Mouse (Mus musculus) left cerebral cortex, postnatal 36 days (tissue): ENCODE data around the gene Rbm3. TPM values are rescaled to one million over a fixed set of nuclear protein-coding genes. Genes with fewer than 3 reads are reported as not detected.
"Not testable (repeated sequence)": the region's sequence is repeated elsewhere in the genome, so short reads cannot be mapped to it uniquely, and the experiment has no call there.

Experiments used
- DNase-seq, 2 experiments: peaks; one replicate each; pipeline ENCODE4 v3.0.0; 2021 to 2022; ENCODE audit warnings: low spot score in 2 of 2, mixed read lengths in 1 of 2
- intact Hi-C: fragments of 180-260 bp; cut with DNase I; formaldehyde crosslinking; loops from one replicate; pipeline ENCODE4 v1.15.1; 2025
- total RNA-seq, 2 experiments: library from RNA; stranded (reverse); gene quantifications; 2 replicates each; pipeline ENCODE4 v1.2.3; 2021

Gene Rbm3
- total RNA-seq, 2 experiments from 2014 or later, result 124 to 126 TPM

DNA sequence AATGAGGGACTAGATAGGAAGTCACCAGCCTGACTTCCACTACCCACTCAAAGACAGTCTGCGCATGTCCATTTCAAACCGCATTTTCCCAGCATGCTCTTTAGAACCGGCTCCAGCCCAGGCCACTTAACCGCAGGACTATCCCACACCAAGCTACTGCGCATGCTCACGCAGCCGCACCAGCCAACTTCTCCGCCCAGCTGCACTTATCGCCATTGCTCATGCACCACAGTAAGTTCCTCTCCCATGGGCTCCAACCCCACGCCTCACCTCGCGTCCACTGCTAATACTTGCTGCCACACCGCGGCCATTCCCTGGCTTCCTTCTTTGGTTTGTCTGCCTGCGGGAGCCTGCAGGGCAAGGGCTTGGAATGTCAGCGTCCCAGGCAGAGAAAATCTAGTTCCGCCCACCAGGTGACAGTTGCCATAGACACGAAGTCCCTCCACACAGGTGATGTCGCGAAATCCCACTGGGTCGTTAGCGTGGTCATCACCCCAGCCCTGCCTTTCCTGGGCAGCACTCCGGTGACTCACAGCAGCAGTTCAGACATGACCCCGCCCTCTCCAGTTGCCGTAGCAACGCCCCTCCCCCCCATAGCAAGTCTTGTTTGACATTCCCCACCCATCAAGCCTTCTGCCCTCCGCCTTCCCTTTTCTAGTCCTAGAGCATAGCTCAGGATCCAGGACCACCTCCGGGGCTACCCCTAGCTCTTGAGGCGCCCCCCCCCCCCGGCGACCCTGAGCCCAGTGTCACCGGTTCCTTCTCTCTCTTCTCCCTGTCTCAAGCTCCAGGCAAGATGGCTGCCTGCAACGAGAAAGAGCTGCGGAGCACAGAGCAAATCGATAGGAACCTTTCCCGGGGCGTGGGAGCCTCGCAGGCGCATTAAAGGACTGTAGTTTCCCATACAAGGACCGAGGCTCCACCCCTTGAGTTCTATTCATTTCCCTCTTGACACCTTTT, 13.4 kb downstream of the Rbm3 start, which contains the start of gene Wdr13:
Gene Wdr13, minus strand, starts transcription at position 876 of the 960 bp plus-strand sequence.
- DNase-seq, result peak; percentile 89 to 90
- intact Hi-C loops, result loop anchor here (1.0 kb wide), 1 partner anchor 13 kb away; the partner anchor contains the start of gene Rbm3

- DNase-seq, result no peak
- intact Hi-C loops, result no loop called here
Observed at GRCm38 (mm10) chrX:8131393-8131792, 14.3 kb downstream of the Rbm3 start.

- no peak for DNase-seq
Observed at GRCm38 (mm10) chrX:8125235-8125634, 20.4 kb downstream of the Rbm3 start.

DNA sequence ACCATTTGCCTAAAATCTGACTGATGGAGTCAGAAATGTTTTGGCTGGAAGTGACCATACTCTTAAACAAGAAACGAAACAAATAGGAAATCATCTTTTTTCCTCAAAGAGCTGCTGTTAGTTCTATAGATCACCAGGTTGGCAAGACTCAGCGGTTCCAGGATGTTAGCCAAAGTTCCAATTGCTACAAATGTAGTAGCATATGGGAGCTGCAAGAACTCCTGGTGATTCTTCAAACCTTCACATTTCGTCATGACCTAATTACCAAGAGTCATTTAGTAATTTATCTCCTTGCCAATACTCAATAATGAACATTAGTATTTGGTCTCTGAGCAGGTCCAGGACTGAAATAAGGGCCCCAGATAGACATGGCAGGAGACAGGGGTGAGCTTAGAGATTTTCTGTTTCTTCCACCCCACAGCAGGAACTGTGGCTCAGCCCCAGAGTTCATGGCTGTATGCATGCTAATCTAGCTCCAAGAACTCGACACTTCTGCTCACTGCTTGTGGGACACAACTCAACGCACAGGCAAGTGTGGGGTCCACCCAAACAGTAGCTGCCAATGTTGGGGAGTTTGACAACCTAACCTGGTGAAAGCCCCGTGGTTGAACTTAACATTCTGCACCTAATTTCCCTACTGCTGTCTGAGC, 21.7 kb downstream of the Rbm3 start:
- intact Hi-C loops, result loop anchor here (10.0 kb wide), 1 partner anchor 199 kb away; the partner anchor contains the start of gene Eras
- no peak for DNase-seq

More at GRCm38 (mm10) chrX:8125235-8125634, 20.4 kb downstream of the Rbm3 start:
- intact Hi-C loops, result loop anchor here (10.0 kb wide), 1 partner anchor 200 kb away; the partner anchor contains the start of gene Eras

DNA sequence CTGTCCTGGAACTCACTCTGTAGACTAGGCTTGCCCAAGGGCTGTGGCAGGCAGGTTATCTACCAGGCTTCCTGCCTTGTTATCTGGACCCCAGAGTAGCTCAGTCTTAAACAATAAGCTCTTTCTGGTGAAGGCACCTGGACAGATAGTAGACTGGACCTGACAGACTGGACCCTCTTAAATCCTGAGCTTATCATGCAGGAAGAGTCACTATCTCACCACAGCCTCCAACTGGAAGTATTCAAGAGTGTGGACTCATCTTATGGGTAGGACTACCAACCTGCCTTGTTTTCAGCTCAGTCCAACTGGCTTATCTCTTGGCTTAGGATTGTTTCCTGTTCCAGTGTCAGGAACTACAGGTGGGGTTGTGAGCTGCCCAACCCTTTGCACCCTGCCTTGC, 28.4 kb downstream of the Rbm3 start:
- no peak for DNase-seq
- intact Hi-C loops, result no loop called here

DNA sequence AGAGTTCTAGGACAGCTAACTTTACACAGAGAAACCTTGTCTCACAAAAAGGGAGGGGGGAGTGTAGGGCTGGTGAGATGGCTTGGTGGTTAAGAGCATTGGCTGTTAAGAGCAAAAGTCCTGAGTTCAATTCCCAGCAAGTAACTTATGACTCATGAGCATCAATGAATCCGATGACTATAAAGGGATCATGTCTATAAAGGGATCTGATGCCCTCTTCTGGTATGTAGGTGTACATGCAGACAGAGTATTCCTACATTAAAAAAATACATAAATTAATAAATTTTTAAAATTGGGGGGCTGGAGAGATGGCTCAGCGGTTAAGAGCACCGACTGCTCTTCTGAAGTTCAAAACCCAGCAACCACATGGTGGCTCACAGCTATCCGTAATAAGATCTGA, 30.4 kb downstream of the Rbm3 start:
- intact Hi-C loops, result no loop called here

DNA sequence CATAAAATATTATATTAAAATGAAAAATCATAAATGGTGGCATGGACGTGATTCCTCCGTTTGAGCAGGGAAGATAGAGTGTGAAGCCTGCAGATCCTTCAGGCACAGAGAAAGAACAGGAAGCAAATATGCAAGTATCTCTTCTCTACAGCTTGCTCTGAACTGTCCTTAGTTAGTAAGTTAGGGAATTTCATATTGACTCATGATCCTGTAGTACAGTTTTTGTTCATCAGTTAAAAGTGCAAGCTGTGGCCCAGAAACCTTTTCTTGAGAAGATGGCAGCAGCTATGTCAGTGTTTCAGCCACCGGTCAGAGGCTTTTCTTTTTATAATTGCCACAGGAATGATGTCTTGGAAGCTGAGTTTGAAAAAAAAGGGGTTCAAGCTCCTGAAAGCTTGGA, 40.7 kb downstream of the Rbm3 start:
- DNase-seq, result no peak
- intact Hi-C loops, result no loop called here

More for the DNA sequence above, 30.4 kb downstream of the Rbm3 start:
- DNase-seq, result no peak

DNA sequence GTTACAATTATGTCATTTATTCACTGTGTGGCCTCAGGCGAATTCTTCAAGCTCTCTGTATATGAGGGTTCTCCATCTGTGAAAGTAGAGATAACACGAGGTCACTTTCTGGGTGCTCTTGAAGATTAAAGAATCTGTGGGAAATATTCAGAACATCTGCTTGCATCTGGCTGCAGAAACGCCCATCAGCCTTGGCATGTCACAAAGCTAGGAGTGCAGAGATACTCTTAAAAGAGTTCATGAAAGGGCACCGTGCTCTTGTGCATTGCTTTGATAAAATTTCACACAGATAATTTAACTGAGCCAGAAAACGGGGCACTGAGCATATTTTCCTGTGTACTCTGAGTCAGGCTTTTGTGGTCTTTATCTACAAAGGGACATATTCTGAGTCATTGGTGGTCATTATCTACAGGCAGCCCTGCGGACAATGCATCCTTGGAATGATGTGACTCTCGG, 43.4 kb downstream of the Rbm3 start:
- intact Hi-C loops, result no loop called here
- no peak for DNase-seq

- intact Hi-C loops, result no loop called here
- DNase-seq, result peak; percentile 30 to 34
Observed at GRCm38 (mm10) chrX:8101017-8101416, 44.7 kb downstream of the Rbm3 start.

DNA sequence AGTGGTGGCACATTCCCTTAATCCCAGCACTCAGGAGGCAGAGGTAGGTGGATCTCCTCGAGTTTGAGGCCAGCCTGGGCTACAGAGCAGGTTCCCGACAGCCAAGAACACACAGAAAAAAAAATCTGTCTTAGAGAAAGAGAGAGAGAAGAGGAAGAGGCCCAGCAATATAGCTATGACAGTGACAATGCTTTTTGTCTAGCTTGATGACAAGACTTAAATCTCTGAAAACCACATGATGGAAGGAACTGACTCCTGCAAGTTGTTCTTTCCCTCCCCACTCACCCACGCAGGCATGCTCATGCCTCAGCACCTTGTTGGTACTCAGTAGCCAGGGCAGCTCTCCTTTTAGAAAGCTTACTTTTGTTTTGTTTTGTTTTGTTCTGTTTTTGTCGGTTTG, 46.2 kb downstream of the Rbm3 start:
- no peak for DNase-seq
- intact Hi-C loops, result loop anchor here (10.0 kb wide), 1 partner anchor 155 kb away; the partner anchor contains the start of gene Hdac6

GRCm38 (mm10) chrX:8096787-8097242, 48.9 kb downstream of the Rbm3 start:
- peak; percentile 92 to 94 for DNase-seq
- intact Hi-C loops, result loop anchor here (10.0 kb wide), 1 partner anchor 152 kb away; the partner anchor contains the start of gene Hdac6

DNA sequence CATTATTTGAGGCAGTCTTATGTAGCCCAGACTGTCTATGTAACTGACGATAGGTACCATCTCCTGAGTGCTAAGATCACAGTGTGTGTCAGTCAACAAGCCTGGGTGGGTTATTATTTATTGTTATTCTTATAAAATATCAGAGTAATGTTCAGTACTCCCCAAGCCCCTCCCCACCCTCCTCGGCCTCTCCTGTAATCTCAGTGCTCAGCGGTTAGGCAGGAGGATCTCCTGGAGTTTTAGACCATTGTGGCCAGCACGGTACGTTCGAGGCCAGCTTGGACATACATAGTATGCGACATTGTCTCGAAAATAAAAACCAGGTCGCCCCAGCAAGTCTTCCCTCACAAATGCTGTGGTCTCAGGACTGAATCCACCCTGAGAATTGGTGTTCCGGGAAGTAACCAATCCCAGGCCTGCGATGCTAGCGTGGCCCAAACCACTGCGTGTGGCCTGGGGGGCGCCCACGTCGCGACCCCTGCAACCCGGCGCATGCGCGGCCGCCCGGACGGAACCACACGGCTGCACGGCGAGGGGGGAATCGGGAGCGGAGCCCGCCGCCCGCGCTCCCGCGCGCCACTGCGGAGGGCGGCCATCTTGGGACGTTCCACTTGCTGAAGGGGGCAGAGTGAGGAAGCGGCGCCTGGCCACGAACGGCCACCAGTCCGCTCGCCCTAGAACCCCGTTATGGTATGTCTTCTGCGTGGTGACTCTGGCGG, 49.5 kb downstream of the Rbm3 start:
- intact Hi-C loops, result loop anchor here (10.0 kb wide), 1 partner anchor 151 kb away; the partner anchor contains the start of gene Hdac6
- peak; percentile 84 to 89 for DNase-seq

GRCm38 (mm10) chrX:8095546-8095945, 50.1 kb downstream of the Rbm3 start:
- intact Hi-C loops, result loop anchor here (10.0 kb wide), 1 partner anchor 151 kb away; the partner anchor contains the start of gene Hdac6
- no peak for DNase-seq

DNA sequence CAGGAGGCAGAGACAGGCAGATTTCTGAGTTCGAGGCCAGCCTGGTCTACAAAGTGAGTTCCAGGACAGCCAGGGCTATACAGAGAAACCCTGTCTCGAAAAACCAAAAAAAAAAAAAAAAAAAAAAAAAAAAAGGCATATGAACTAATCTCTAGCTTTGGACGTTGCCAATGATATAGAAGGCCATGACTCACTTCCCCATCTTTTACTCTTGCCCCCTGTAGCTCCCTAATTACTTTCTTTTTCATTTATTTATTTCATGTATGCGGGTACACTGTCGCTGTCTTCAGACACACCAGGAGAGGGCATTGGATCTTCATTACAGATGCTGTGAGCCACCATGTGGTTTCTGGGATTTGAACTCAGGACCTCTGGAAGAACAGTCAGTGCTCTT, 54.7 kb downstream of the Rbm3 start:
- intact Hi-C loops, result loop anchor here (10.0 kb wide), 1 partner anchor 146 kb away; the partner anchor contains the start of gene Hdac6
- not testable (repeated sequence) for DNase-seq

DNA sequence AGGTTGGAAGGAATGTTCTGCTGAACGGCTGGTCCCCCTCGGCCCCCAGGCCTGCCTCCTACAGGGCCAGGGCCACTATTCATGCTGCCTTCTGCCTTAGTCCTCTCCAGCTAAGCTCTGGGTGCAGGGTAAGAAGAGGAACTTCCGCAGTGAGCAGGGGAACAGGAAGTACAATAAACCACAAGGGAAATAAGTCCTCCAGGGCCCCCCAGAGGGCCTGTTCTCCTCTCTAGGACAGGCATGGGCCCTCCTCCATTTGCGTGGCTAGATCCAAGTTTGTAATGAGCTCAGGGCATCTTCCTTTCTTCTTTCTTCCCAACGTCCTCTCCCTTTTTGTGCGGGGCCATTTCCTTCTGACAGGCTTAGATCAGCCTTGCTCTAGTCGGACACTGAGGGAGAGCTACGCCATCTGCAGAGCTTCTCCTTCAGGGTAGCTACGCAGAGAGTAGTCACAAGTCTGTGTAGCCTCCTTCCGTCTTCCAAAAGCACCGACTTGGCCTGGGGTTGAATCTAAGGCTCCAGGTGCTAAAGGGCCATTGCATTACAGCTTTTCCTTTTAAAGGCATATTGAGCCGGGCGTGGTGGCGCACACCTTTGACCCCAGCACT, 55.2 kb downstream of the Rbm3 start, which contains the start of gene Was:
Gene Was, minus strand, starts transcription at position 153 of the 608 bp plus-strand sequence.
- no peak for DNase-seq
- intact Hi-C loops, result loop anchor here (10.0 kb wide), 1 partner anchor 146 kb away; the partner anchor contains the start of gene Hdac6

GRCm38 (mm10) chrX:8089746-8090145, 55.9 kb downstream of the Rbm3 start:
- no peak for DNase-seq
- intact Hi-C loops, result loop anchor here (10.0 kb wide), 1 partner anchor 145 kb away; the partner anchor contains the start of gene Hdac6
